Mouse (Mus musculus): ENCODE results near the gene Atp4a.
"Not testable (repeated sequence)": the region's sequence is repeated elsewhere in the genome, so short reads cannot be mapped to it uniquely, and the experiment has no call there.

The Atp4a gene

DNA sequence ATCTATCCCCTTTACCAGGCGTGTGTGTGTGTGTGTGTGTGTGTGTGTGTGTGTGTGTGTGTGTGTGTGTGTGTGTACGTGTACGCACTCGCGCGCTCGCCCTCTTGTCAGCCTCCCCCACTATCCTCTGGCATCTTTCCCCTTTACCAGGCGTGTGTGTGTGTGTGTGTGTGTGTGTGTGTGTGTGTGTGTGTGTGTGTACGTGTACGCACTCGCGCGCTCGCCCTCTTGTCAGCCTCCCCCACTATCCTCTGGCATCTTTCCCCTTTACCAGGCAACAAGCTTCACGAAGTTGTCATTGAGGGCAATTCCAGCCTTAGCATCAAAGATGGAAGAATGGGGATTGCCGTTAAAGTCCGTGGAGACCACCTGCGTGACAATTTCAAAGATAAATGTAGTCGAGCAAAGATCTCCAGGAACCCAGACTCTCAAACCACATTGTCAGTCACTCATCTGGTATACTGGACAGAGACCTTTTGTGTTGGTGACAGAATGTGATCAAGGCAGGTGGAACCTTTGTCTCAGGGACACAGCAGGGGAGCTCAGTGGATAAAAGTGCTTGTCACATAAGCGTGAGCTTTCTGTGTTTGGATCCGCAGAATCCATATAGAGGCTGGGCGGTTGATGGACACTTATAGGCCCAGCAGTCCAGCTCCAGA lies 18.2 kb downstream of the Atp4a start:
- DNase-seq (ENCODE audit: low spot score): not testable (repeated sequence)

DNA sequence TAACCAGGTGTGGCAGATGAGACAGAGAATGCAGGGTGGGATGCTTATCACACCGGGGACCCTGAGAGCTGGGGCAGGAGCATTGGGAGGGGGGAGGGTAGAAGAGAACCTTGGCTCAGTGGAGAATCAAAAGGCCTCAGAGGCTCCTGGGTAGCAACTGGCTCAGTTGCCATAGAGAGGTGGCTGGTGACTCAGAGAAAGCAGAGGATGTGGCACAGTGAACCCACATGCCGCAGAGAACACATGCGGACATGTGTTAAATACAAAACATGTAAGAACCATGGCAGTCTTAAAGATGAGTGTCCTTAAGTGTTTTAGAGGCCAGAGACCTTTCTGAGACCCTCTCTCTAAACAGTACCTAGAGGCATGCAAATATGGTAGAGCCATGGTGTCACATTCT lies 24.2 kb downstream of the Atp4a start:
- DNase-seq (ENCODE audit: low spot score): no peak

- DNase-seq (ENCODE audit: low spot score): not testable (repeated sequence)
Measured at GRCm38 (mm10) chr7:30742570-30742969, 30.6 kb downstream of the Atp4a start.

GRCm38 (mm10) chr7:30743617-30744016 lies 31.6 kb downstream of the Atp4a start, which contains the start of gene Gapdhs:
Gene Gapdhs, minus strand, starts transcription at chr7:30743681.
- not testable (repeated sequence) for DNase-seq (ENCODE audit: low spot score)

GRCm38 (mm10) chr7:30744022-30744598 lies 32.1 kb downstream of the Atp4a start:
- no peak for DNase-seq (ENCODE audit: low spot score)

DNA sequence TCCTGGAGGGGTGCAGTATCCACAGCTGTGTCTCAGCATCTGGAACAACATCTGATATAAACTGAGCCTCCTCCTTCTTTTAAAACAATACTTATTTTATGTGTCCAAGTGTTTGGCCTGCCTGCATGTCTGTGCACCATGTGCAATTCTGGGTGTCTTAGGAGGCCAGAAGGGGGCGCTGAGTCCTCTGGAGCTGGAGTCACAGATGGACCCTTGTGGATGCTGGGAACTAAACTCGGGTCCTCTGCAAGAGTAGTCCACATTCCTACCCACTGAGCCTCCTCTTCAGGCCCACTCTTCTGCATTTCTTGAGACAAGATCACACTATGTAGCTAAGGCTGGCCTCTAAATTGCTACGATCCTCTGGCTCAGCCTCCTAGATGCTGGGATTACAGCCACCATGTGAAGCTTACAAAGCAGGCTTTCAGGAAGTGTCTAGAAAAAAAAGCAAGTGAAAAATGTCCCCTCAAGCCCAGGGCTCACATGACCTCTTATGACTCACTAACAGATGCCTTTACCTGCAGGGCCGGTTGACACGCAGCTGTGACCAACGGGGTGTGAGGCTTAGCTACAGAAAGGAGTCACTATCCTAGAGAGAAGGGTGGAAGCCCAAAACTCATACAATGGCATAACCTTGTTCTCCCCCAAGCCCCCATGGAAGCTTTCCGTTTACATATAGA lies 35.7 kb downstream of the Atp4a start:
- no peak for DNase-seq (ENCODE audit: low spot score)

GRCm38 (mm10) chr7:30749824-30750606 lies 38.0 kb downstream of the Atp4a start:
- no peak for DNase-seq (ENCODE audit: low spot score)

- no peak for DNase-seq (ENCODE audit: low spot score)
Measured at GRCm38 (mm10) chr7:30751086-30751669, 39.2 kb downstream of the Atp4a start, which contains the start of gene Sbsn. Gene Sbsn, plus strand, starts transcription at chr7:30751471.

- no peak for DNase-seq (ENCODE audit: low spot score)
Measured at GRCm38 (mm10) chr7:30757001-30757400, 45.0 kb downstream of the Atp4a start.

DNA sequence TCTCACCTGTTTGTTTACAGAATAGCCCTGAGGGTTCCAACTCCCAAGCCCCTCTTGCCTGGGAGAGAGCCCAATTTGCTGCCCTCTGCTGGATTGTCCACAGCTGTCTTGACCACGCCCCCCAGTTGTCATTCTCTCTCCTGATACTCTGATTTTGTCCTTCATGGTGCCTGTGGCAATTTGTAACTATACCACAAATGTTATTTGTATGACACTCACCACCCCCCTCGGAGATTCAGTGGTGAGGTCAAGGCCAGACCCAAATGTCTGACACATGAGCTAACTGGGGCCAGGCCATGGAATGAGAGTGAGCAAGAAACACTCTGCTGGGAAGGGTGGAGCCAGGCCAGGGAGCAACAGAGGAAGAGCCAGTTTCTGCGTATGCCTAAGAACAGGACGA lies 46.8 kb downstream of the Atp4a start:
- DNase-seq (ENCODE audit: low spot score): no peak

DNA sequence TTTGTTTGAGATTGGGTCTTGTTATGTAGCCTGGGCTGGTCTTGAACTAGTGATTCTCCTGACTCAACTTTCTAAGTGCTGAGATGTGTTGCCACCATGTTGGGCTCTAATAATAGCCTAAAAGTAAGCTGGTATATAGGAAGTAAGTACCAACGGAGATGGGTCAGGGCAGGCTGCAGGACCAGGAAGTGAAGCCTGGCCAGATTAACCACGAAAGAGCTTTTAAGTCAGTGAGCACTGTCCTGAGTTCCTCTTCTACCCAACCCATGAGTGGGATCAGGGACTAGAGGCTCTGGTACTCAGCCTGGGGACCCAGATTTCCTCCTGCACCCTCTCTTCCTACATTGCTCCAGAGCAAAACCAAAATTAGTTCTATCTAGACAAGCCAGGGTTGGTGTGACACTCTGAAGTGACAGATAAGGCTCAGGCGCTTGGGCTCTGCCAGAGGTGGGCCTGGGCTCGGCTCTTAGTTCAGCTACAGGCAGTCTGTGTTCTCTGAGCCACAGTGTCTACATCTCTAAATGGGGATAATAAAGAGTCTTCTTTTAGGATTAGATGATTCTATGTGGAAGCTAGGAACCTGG lies 49.9 kb downstream of the Atp4a start:
- DNase-seq (ENCODE audit: low spot score): no peak

DNA sequence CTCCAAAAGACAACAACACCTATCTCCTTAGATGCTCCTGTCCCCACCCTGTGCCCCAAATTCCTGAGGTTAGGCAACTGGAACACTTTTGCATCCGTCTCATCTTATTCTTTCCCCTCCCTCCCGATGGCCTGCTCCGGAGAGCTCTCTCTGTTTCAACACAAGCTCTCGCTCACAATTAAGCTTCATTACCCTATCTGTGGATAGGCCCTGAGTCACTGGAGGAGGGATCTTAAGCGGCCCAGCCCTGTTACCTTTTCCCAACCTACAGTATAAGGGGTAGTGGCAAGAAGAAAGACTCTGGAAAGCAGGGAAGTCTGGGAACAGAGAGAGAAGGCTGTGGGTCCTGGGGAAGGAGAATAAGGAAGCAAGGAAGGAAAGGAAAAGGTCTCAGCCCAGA lies 51.4 kb downstream of the Atp4a start, which contains the start of gene Dmkn:
Dmkn (plus strand) TSS at position 301 of the 400 bp plus-strand sequence.
- no peak for DNase-seq (ENCODE audit: low spot score)

- no peak for DNase-seq (ENCODE audit: low spot score)
Measured at GRCm38 (mm10) chr7:30765173-30765572, 53.2 kb downstream of the Atp4a start.

GRCm38 (mm10) chr7:30766408-30766807 lies 54.4 kb downstream of the Atp4a start:
- DNase-seq (ENCODE audit: low spot score): no peak

- DNase-seq (ENCODE audit: low spot score): no peak
Measured at GRCm38 (mm10) chr7:30769236-30769635, 57.2 kb downstream of the Atp4a start.

All from ovary, adult 18-20 months (tissue).